Mouse (Mus musculus) left cerebral cortex, adult 11 months (tissue): ENCODE measurements at regions not wholly inside any gene's neighbourhood (a gene's known extent, or its start where the extent isn't known, plus 50 kb on each side); places are given as distances from the start of the nearest gene placed in this dataset.
"Not testable (repeated sequence)": the region's sequence is repeated elsewhere in the genome, so short reads cannot be mapped to it uniquely, and the experiment has no call there.

Source experiments
- DNase-seq: peaks from one replicate; pipeline ENCODE4 v3.0.0; 2022; ENCODE audit warnings: low spot score

GRCm38 (mm10) chr11:113135261-113135660 lies 353.2 kb downstream of the Sox9 start:
- DNase-seq: no peak

- DNase-seq: no peak
Observed at GRCm38 (mm10) chr11:113138462-113138861, 356.4 kb downstream of the Sox9 start.

- DNase-seq: no peak
Observed at GRCm38 (mm10) chr11:113140595-113140994, 358.6 kb downstream of the Sox9 start.

- DNase-seq: no peak
Observed at GRCm38 (mm10) chr11:113142816-113143215, 360.8 kb downstream of the Sox9 start.

- no peak for DNase-seq
Observed at GRCm38 (mm10) chr11:113143839-113144627, 362.0 kb downstream of the Sox9 start.

- no peak for DNase-seq
Observed at GRCm38 (mm10) chr11:113145721-113146120, 363.7 kb downstream of the Sox9 start.

GRCm38 (mm10) chr11:113146762-113147161 lies 364.7 kb downstream of the Sox9 start:
- no peak for DNase-seq

GRCm38 (mm10) chr11:113147535-113148197 lies 365.6 kb downstream of the Sox9 start:
- DNase-seq: no peak

GRCm38 (mm10) chr11:113148198-113148537 lies 366.1 kb downstream of the Sox9 start:
- no peak for DNase-seq

- no peak for DNase-seq
Observed at GRCm38 (mm10) chr11:113155515-113155914, 373.5 kb downstream of the Sox9 start.

- DNase-seq: no peak
Observed at GRCm38 (mm10) chr11:113163941-113164340, 381.9 kb downstream of the Sox9 start.

- DNase-seq: no peak
Observed at GRCm38 (mm10) chr11:113164510-113164909, 382.5 kb downstream of the Sox9 start.

- peak; percentile 58 for DNase-seq
Observed at GRCm38 (mm10) chr11:113165069-113165795, 383.2 kb downstream of the Sox9 start.

- DNase-seq: no peak
Observed at GRCm38 (mm10) chr11:113166517-113166916, 384.5 kb downstream of the Sox9 start.

- no peak for DNase-seq
Observed at GRCm38 (mm10) chr11:113172497-113173140, 390.6 kb downstream of the Sox9 start.

GRCm38 (mm10) chr11:113173317-113173716 lies 391.3 kb downstream of the Sox9 start:
- DNase-seq: not testable (repeated sequence)

GRCm38 (mm10) chr11:113174011-113174507 lies 392.0 kb downstream of the Sox9 start:
- DNase-seq: no peak

GRCm38 (mm10) chr11:113175323-113175722 lies 393.3 kb downstream of the Sox9 start:
- DNase-seq: no peak

GRCm38 (mm10) chr11:113176183-113176582 lies 394.2 kb downstream of the Sox9 start:
- DNase-seq: no peak

- no peak for DNase-seq
Observed at GRCm38 (mm10) chr11:113178375-113178774, 396.4 kb downstream of the Sox9 start.

GRCm38 (mm10) chr11:113180008-113180407 lies 398.0 kb downstream of the Sox9 start:
- DNase-seq: no peak
